Mouse (Mus musculus) limb, embryonic 14.5 days (tissue): ENCODE measurements around the gene Eif1ad. TPM values are rescaled to one million over a fixed set of nuclear protein-coding genes. Genes with fewer than 3 reads are reported as not detected.

Experiments used
- ATAC-seq: fragments of 200-750 bp; cut with Nextera tagmentation; 2 replicates; pipeline ENCODE4 v1.8.0; 2017; ENCODE audit warnings: low read depth, moderate number of reproducible peaks, moderate TSS enrichment; ENCODE audit not compliant: low FRiP score
- DNase-seq: peaks from one replicate; pipeline ENCODE4 v3.0.0-alpha.2; 2015; ENCODE audit warnings: low spot score
- H3K27ac ChIP-seq: fragments of 300-500 bp; sonication (generic); replicated peaks from 2 replicates; pipeline ENCODE4 v1.5.1; 2014; ENCODE audit warnings: low read depth, mild to moderate bottlenecking, low read length, moderate library complexity, mixed read lengths
- H3K27me3 ChIP-seq: fragments of 300-500 bp; sonication (generic); 2 replicates; pipeline ENCODE4 v1.6.1; 2014; ENCODE audit warnings: low read length, mixed read lengths; ENCODE audit not compliant: control insufficient read depth, insufficient read depth
- H3K36me3 ChIP-seq: fragments of 300-500 bp; sonication (generic); 2 replicates; pipeline ENCODE4 v1.6.1; 2014; ENCODE audit warnings: mild to moderate bottlenecking, low read length, moderate library complexity, mixed read lengths; ENCODE audit not compliant: control insufficient read depth, insufficient read depth
- H3K4me1 ChIP-seq: fragments of 300-500 bp; sonication (generic); 2 replicates; pipeline ENCODE4 v1.6.1; 2014; ENCODE audit warnings: antibody characterized with exemption, low read length, mixed read lengths; ENCODE audit not compliant: control insufficient read depth, insufficient read depth
- H3K4me2 ChIP-seq: fragments of 300-500 bp; sonication (generic); replicated peaks from 2 replicates; pipeline ENCODE4 v1.6.1; 2014; ENCODE audit warnings: low read depth, mild to moderate bottlenecking, low read length, moderate library complexity; ENCODE audit not compliant: severe bottlenecking
- H3K4me3 ChIP-seq: fragments of 300-500 bp; sonication (generic); replicated peaks from 2 replicates; pipeline ENCODE4 v1.5.1; 2014; ENCODE audit warnings: low read length
- H3K9ac ChIP-seq: fragments of 300-500 bp; sonication (generic); 2 replicates; pipeline ENCODE4 v1.6.1; 2014; ENCODE audit warnings: mild to moderate bottlenecking, low read depth, low read length, moderate library complexity; ENCODE audit not compliant: severe bottlenecking
- H3K9me3 ChIP-seq: fragments of 300-500 bp; sonication (generic); 2 replicates; pipeline ENCODE4 v1.6.1; 2016; ENCODE audit warnings: low read length; ENCODE audit not compliant: control insufficient read depth
- POLR2A ChIP-seq: fragments of 200-500 bp; IDR thresholded peaks from 2 replicates; pipeline ENCODE4 v1.8.0; 2012; ENCODE audit warnings: inconsistent platforms, mild to moderate bottlenecking, moderate library complexity, borderline replicate concordance; ENCODE audit not compliant: insufficient read depth, insufficient read length; ENCODE audit errors: extremely low read depth
- WGBS: fragments of 180-500 bp; shearing (Covaris S2); extraction: QIAGEN DNeasy Blood & Tissue Kit; methylation state at CpG from one replicate; pipeline ENCODE4 v1.1.7; 2014; 5-methylcytosine and 5-hydroxymethylcytosine counted together
- polyA plus RNA-seq, 2 experiments: library from polyadenylated mRNA; depleted of rRNA in 1 of 2; stranded (reverse) in 1 of 2; unstranded in 1 of 2; fragments of >200 nt; fragmentation: Nextera tagmentation in 1 of 2; extraction: Ambion mirVana in 1 of 2; gene quantifications; 2 replicates each; pipeline versions ENCODE4 v1.2.1 to v1.2.3; 2012 to 2014

Eif1ad gene
- polyA plus RNA-seq, 2 experiments: 39.4 to 43.5 TPM

GRCm38 (mm10) chr19:5410641-5411040 is 44.1 kb downstream of the Eif1ad start:
- H3K9ac ChIP-seq: no peak overlapping the region
- DNase-seq: no peak
- H3K4me3 ChIP-seq: no peak overlapping the region
- ATAC-seq: no peak
- H3K27ac ChIP-seq: no peak overlapping the region
- H3K36me3 ChIP-seq: no peaks in the 10 kb centered on the region
- no peak for TF ChIP-seq POLR2A
- H3K27me3 ChIP-seq: no peaks in the 10 kb centered on the region
- H3K4me1 ChIP-seq: peaks cover 9% of the 10 kb centered on the region; the same call in 1 of the 2 replicates
- WGBS: 83% methylated on average over 5 of the region's 5 CpGs
- H3K4me2 ChIP-seq: no peak overlapping the region
- H3K9me3 ChIP-seq: no peaks in the 10 kb centered on the region

GRCm38 (mm10) chr19:5411961-5412360 is 45.4 kb downstream of the Eif1ad start:
- Histone ChIP-seq H3K4me3 (no peak overlapping the region), H3K27me3 (no peaks in the 10 kb centered on the region), H3K4me1 (peaks cover 9% of the 10 kb centered on the region; the same call in 1 of the 2 replicates), H3K9ac (no peak overlapping the region), H3K9me3 (no peaks in the 10 kb centered on the region), H3K4me2 (no peak overlapping the region), H3K36me3 (no peaks in the 10 kb centered on the region), H3K27ac (no peak overlapping the region)
- ATAC-seq (0 out of 2 replicates have a peak, but pooled peaks have one; percentile 24), DNase-seq (no peak)
- no peak for TF ChIP-seq POLR2A
- 54% methylated on average over 5 of the region's 5 CpGs for WGBS

DNA sequence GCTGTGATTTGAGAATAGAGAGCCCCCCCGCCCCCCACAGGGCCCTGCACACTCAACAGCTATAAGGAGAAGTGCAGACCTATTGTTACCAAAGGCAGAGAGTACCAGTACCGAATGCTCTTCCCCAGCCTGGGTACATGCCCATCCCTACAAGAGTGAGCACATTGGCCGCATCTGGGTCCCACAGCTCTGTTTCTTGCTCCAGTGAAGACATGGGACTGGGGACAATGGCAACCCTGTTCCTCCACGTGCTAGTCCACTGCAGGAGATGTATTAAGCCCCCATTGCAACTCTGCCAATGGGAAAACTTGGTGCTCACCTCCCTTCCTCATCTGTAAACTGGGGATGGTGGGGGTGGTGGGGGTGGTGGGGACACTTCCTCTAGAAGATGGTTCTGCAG is 47.3 kb downstream of the Eif1ad start:
- ATAC-seq (no peak), DNase-seq (no peak)
- Histone ChIP-seq H3K36me3 (peaks cover 3% of the 10 kb centered on the region; the same call in 1 of the 2 replicates), H3K27ac (no peak overlapping the region), H3K27me3 (no peaks in the 10 kb centered on the region), H3K9ac (no peak overlapping the region), H3K4me2 (no peak overlapping the region), H3K4me3 (no peak overlapping the region), H3K9me3 (no peaks in the 10 kb centered on the region), H3K4me1 (0 out of 2 replicates have a peak, but pooled peaks cover 5% of the 10 kb centered on the region)
- WGBS: 71% methylated on average over 4 of the region's 4 CpGs
- TF ChIP-seq POLR2A: no peak

DNA sequence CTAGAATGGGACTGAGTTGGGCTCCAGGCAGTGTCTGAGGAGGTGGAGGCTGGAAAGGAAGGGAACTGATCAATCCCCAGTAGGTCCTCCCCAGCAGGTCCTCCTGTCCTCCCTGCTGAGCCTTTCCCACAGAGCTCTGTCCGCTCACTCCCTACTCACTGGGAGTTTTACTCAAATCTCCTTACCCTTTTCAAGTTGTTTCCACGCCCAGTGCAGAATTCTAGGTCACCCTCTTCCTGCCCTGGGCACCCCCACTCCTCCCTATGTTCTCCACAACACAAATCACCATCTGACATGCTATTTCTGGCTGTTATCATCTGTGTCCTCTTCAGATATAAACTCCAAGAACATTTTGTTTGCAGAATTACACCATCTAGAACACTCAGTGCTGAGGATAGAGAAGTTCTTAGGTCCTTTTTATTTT is 48.0 kb downstream of the Eif1ad start:
- DNase-seq (no peak), ATAC-seq (no peak)
- 44% methylated on average over 2 of the region's 2 CpGs for WGBS

DNA sequence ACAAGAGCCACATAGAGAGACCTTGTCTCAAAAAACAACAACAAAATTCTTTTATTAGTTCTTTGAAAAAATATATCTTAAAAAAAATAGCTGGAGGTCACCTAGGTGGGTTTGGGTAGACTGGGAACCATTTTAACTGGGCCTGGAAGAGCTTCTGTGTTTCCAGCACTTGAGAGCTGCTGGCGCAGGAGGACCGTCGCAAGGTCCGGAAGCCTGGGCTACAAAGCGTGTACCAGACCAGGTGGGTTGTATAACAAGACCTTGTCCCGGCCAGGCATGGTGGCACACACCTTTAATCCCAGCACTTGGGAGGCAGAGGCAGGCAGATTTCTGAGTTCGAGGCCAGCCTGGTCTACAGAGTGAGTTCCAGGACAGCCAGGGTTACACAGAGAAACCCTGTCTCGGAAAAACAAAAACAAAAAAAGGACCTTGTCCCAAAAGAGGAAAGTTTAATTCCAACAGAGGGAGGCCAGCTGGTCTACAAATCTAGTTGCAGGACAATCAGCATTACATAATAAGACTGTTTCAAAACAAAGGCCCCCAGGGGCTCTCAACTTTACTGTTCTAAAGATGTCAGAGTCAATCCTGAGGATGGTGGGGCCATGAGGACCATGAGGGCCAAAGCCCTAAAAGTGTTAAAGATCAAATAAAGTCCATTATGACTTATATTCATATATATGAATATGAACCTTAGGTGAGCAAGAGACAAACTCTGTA is 52.4 kb downstream of the Eif1ad start:
- Histone ChIP-seq H3K4me3 (no peak overlapping the region), H3K4me1 (peaks cover 9% of the 10 kb centered on the region), H3K4me2 (no peak overlapping the region), H3K36me3 (peaks cover 41% of the 10 kb centered on the region), H3K9me3 (no peaks in the 10 kb centered on the region), H3K27ac (no peak overlapping the region), H3K9ac (no peak overlapping the region), H3K27me3 (no peaks in the 10 kb centered on the region)
- TF ChIP-seq POLR2A: no peak
- 98% methylated on average over 8 of the region's 8 CpGs for WGBS
- no peak for ATAC-seq
- no peak for DNase-seq

More for the DNA sequence above, 48.0 kb downstream of the Eif1ad start:
- Histone ChIP-seq H3K9me3 (no peaks in the 10 kb centered on the region), H3K27me3 (no peaks in the 10 kb centered on the region), H3K27ac (no peak overlapping the region), H3K36me3 (peaks cover 4% of the 10 kb centered on the region; the same call in 1 of the 2 replicates), H3K4me2 (no peak overlapping the region), H3K4me1 (0 out of 2 replicates have a peak, but pooled peaks cover 2% of the 10 kb centered on the region), H3K4me3 (no peak overlapping the region), H3K9ac (no peak overlapping the region)
- no peak for TF ChIP-seq POLR2A
